Mouse (Mus musculus): ENCODE measurements around the gene Cyb5d1. TPM values are rescaled to one million over a fixed set of nuclear protein-coding genes. Genes with fewer than 3 reads are reported as not detected.

Gene Cyb5d1
- total and polyA plus RNA-seq, 3 experiments = 28.4 to 29.5 (median 29.3) TPM

DNA sequence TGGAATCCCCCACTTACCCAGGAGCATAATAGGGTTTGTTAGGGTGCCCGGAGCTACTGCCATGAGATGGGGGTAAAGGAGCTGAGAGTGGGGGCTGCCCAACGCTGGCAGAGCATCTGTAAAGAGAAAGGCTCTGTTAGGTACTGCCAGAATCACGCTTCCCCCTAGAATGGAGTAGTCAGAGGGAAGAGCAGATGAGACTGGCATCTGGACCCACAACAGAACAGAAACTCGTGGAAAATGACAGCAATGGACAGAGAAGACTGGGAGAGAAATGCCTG, 12.2 kb upstream of the Cyb5d1 start:
- TF ChIP-seq ZC3H11A (IDR thresholded peaks at IDR 0.05; ENCODE audit: low read depth, low read length) (no peak), E2F4 (IDR thresholded peaks at IDR 0.05; ENCODE audit: insufficient replicate concordance, low read depth, low read length) (no peak), IRF4 (IDR thresholded peaks at IDR 0.05; ENCODE audit: low read depth, low read length) (no peak), TBP (conservative IDR thresholded peaks at IDR 0.05; ENCODE audit: low read depth, low read length) (no peak), SMC3 (IDR thresholded peaks at IDR 0.05; ENCODE audit: low read depth, low read length) (no peak), NELFE (IDR thresholded peaks at IDR 0.05; ENCODE audit: low read depth, low read length) (no peak), MEF2A (IDR thresholded peaks at IDR 0.05; ENCODE audit: borderline replicate concordance, low read depth, low read length) (no peak), POLR2AphosphoS2 (IDR thresholded peaks at IDR 0.05; ENCODE audit: low read depth, low read length) (no peak), CHD1 (IDR thresholded peaks at IDR 0.05; ENCODE audit: low read depth, low read length) (no peak), UBTF (IDR thresholded peaks at IDR 0.05; ENCODE audit: low read depth, low read length) (no peak), ETS1 (conservative IDR thresholded peaks at IDR 0.05; ENCODE audit: low read depth, low read length) (no peak), EP300 (IDR thresholded peaks at IDR 0.05; ENCODE audit: low read length) (no peak), POLR2A (IDR thresholded peaks at IDR 0.05; ENCODE audit: low read depth, low read length) (no peak), MAZ (IDR thresholded peaks at IDR 0.05; ENCODE audit: low read depth, low read length) (no peak), HCFC1 (IDR thresholded peaks at IDR 0.05; ENCODE audit: low read depth, low read length) (no peak)
- no peak overlapping the region for H3K4me2 ChIP-seq (ENCODE audit: insufficient read depth, low read depth, poor library complexity, severe bottlenecking)
- DNase-seq (ENCODE audit: extremely low read depth) = no peak
- peaks cover 7% of the 10 kb centered on the region; the same call in 1 of the 2 replicates for H3K79me2 ChIP-seq (replicated peaks; ENCODE audit: control insufficient read depth, extremely low read depth, insufficient read depth, poor library complexity, severe bottlenecking)
- H3K9me3 ChIP-seq (replicated peaks; ENCODE audit: low read length) = no peaks in the 10 kb centered on the region
- H3K9ac ChIP-seq (ENCODE audit: insufficient read depth, low read depth) = no peak overlapping the region
- dilution Hi-C loops (cut with MboI; ENCODE audit: extremely low pct_ligation_motif_present, extremely low pct_unique_long_range_greater_than_20kb, low sequenced_read_pairs) = no loop called here
- peaks cover 43 to 49% of the 10 kb centered on the region in 2 experiments for H3K36me3 ChIP-seq (replicated peaks in 1 of 2; ENCODE audit: control insufficient read depth in 1 of 2, insufficient read depth in 1 of 2, low read length in 1 of 2)
- H3K4me3 ChIP-seq (replicated peaks in 1 of 3; ENCODE audit: low read depth in 2 of 3, low read length in 2 of 3, poor library complexity in 1 of 3) = no peak overlapping the region
- H3K27ac ChIP-seq (ENCODE audit: insufficient read depth, low read depth) = no peak overlapping the region
- H3K27me3 ChIP-seq (replicated peaks) = peaks cover 3% of the 10 kb centered on the region
- in situ Hi-C loops (cut with MboI; ENCODE audit: low pct_ligation_motif_present, low pct_unique_long_range_greater_than_20kb, low sequenced_read_pairs) = loop anchor here (10.0 kb wide), 1 partner anchor 117 kb away; no protein-coding TSS in a partner anchor
- peaks cover 13 to 27% of the 10 kb centered on the region in 2 experiments for H3K4me1 ChIP-seq (ENCODE audit: control insufficient read depth in 1 of 2, insufficient read depth in 2 of 2)

DNA sequence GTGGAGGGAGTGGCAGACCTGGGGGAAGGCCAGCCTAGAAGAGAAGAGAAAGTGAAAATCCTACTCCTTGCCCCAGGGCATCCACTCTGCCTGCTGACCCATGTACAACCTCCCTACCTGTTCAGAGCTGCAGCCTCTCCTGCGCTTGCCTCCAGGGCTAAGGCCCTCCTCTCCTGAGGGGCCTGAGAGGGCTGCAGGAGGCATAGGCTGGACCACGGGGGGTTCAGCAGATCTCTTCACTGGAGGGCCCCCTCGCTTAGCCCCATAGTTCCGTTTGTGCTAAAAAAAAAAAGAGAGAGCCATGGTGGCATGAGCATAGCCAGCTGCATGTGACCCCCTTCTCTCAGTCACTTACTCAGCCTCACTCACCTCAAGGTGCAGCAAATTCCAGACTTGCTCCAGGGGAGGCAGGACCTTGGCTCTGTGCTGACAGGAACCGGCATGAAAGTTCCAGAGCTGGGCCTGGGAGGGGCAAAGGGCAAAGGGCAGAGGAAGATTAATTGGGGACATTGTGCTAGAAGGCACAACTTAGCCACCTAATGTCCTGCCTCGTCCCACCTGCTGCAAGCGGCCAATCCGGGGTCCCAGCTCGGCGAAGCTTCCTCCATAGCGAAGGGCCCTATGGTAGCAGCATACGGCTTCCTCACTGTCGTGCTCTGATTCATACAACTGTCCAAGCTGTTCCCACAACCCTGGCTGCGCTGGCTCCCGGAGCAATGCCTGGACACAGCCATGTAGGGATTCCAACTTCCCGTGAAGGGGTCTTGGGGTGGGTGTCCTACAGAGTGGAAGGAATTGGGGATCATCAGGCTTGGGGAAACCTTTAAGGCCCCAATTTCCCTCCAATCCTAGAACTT, 11.7 kb upstream of the Cyb5d1 start:
- Histone ChIP-seq H3K9me3 (replicated peaks; ENCODE audit: low read length) (no peaks in the 10 kb centered on the region), H3K36me3 (replicated peaks in 1 of 2; ENCODE audit: control insufficient read depth in 1 of 2, insufficient read depth in 1 of 2, low read length in 1 of 2) (peaks cover 45 to 53% of the 10 kb centered on the region in 2 experiments), H3K4me1 (ENCODE audit: control insufficient read depth in 1 of 2, insufficient read depth in 2 of 2) (peaks cover 10 to 21% of the 10 kb centered on the region in 2 experiments), H3K4me2 (ENCODE audit: insufficient read depth, low read depth, poor library complexity, severe bottlenecking) (no peak overlapping the region), H3K79me2 (replicated peaks; ENCODE audit: control insufficient read depth, extremely low read depth, insufficient read depth, poor library complexity, severe bottlenecking) (peaks cover 7% of the 10 kb centered on the region; the same call in 1 of the 2 replicates), H3K27ac (ENCODE audit: insufficient read depth, low read depth) (no peak overlapping the region), H3K9ac (ENCODE audit: insufficient read depth, low read depth) (no peak overlapping the region), H3K27me3 (replicated peaks) (peaks cover 3% of the 10 kb centered on the region), H3K4me3 (replicated peaks in 1 of 3; ENCODE audit: low read depth in 2 of 3, low read length in 2 of 3, poor library complexity in 1 of 3) (no peak overlapping the region)
- dilution Hi-C loops (cut with MboI; ENCODE audit: extremely low pct_ligation_motif_present, extremely low pct_unique_long_range_greater_than_20kb, low sequenced_read_pairs) (no loop called here), in situ Hi-C loops (cut with MboI; ENCODE audit: low pct_ligation_motif_present, low pct_unique_long_range_greater_than_20kb, low sequenced_read_pairs) (loop anchor here (10.0 kb wide), 1 partner anchor 118 kb away; no protein-coding TSS in a partner anchor)
- no peak for DNase-seq (ENCODE audit: extremely low read depth)
- no peak for TF ChIP-seq KAT2A (IDR thresholded peaks at IDR 0.05; ENCODE audit: insufficient replicate concordance, low read length)
- TF ChIP-seq E2F4 (IDR thresholded peaks at IDR 0.05; ENCODE audit: insufficient replicate concordance, low read depth, low read length) = no peak
- TF ChIP-seq USF2 (conservative IDR thresholded peaks at IDR 0.05; ENCODE audit: low read depth, low read length) = no peak
- no peak for TF ChIP-seq POLR2AphosphoS2 (IDR thresholded peaks at IDR 0.05; ENCODE audit: low read depth, low read length)
- TF ChIP-seq ZKSCAN1 (IDR thresholded peaks at IDR 0.05; ENCODE audit: borderline replicate concordance, low read depth, low read length) = no peak
- TF ChIP-seq ZMIZ1 (IDR thresholded peaks at IDR 0.05; ENCODE audit: low read depth, low read length) = no peak
- no peak for TF ChIP-seq ELF1 (IDR thresholded peaks at IDR 0.05; ENCODE audit: low read depth, low read length)
- no peak for TF ChIP-seq IRF4 (IDR thresholded peaks at IDR 0.05; ENCODE audit: low read depth, low read length)
- no peak for TF ChIP-seq EP300 (IDR thresholded peaks at IDR 0.05; ENCODE audit: low read length)
- no peak for TF ChIP-seq MYC (IDR thresholded peaks at IDR 0.05; ENCODE audit: low read depth, low read length)
- TF ChIP-seq HCFC1 (IDR thresholded peaks at IDR 0.05; ENCODE audit: low read depth, low read length) = no peak
- TF ChIP-seq PAX5 (IDR thresholded peaks at IDR 0.05; ENCODE audit: low read length) = no peak
- no peak for TF ChIP-seq CTCF (conservative IDR thresholded peaks at IDR 0.05 in 1 of 2, IDR thresholded peaks at IDR 0.05 in 1 of 2; ENCODE audit: low read depth in 2 of 2, low read length in 2 of 2)
- TF ChIP-seq MAX (IDR thresholded peaks at IDR 0.05; ENCODE audit: low read length) = no peak
- no peak for TF ChIP-seq NELFE (IDR thresholded peaks at IDR 0.05; ENCODE audit: low read depth, low read length)
- no peak for TF ChIP-seq TBP (conservative IDR thresholded peaks at IDR 0.05; ENCODE audit: low read depth, low read length)
- no peak for TF ChIP-seq MAFK (IDR thresholded peaks at IDR 0.05; ENCODE audit: insufficient replicate concordance, low read length)
- TF ChIP-seq ZC3H11A (IDR thresholded peaks at IDR 0.05; ENCODE audit: low read depth, low read length) = no peak

Measured in CH12.LX (cell line).